Mouse (Mus musculus) stomach, postnatal 0 days (tissue): ENCODE results near the gene Ganab. TPM values are rescaled to one million over a fixed set of nuclear protein-coding genes. Genes with fewer than 3 reads are reported as not detected.
A peak's percentile ranks its signal among the peaks of the same experiment; 100 is the strongest.
"Not testable (repeated sequence)": the region's sequence is repeated elsewhere in the genome, so short reads cannot be mapped to it uniquely, and the experiment has no call there.

Experiments
- ATAC-seq: fragments of 200-750 bp; cut with Nextera tagmentation; 2 replicates; pipeline ENCODE4 v1.8.0; 2017; ENCODE audit not compliant: low FRiP score, low TSS enrichment
- DNase-seq: peaks from one replicate; pipeline ENCODE4 v3.0.0-alpha.2; 2016; ENCODE audit warnings: low spot score
- H3K27ac ChIP-seq: fragments of 300-500 bp; sonication (generic); replicated peaks from 2 replicates; pipeline ENCODE4 v1.5.1; 2014; ENCODE audit warnings: mild to moderate bottlenecking, control low read depth
- H3K27me3 ChIP-seq: fragments of 300-500 bp; sonication (generic); 2 replicates; pipeline ENCODE4 v1.6.1; 2014; ENCODE audit warnings: low read length; ENCODE audit not compliant: control insufficient read depth, insufficient read depth
- H3K36me3 ChIP-seq: fragments of 300-500 bp; sonication (generic); 2 replicates; pipeline ENCODE4 v1.6.1; 2014; ENCODE audit warnings: low read length, mixed read lengths; ENCODE audit not compliant: control insufficient read depth, insufficient read depth
- H3K4me1 ChIP-seq: fragments of 300-500 bp; sonication (generic); replicated peaks from 2 replicates; pipeline ENCODE4 v1.6.1; 2014; ENCODE audit warnings: antibody characterized with exemption; ENCODE audit not compliant: control insufficient read depth, insufficient read depth
- H3K4me2 ChIP-seq: fragments of 300-500 bp; sonication (generic); replicated peaks from 2 replicates; pipeline ENCODE4 v1.6.1; 2014; ENCODE audit warnings: low read depth, mild to moderate bottlenecking, control low read depth, moderate library complexity
- H3K4me3 ChIP-seq: fragments of 300-500 bp; sonication (generic); 2 replicates; pipeline ENCODE4 v1.5.1; 2014; ENCODE audit warnings: low read depth, low read length, control low read depth
- H3K9ac ChIP-seq: fragments of 300-500 bp; sonication (generic); 2 replicates; pipeline ENCODE4 v1.6.1; 2014; ENCODE audit warnings: mild to moderate bottlenecking, low read length, control low read depth, mixed read lengths
- H3K9me3 ChIP-seq: fragments of 300-500 bp; sonication (generic); 2 replicates; pipeline ENCODE4 v1.6.1; 2016; ENCODE audit warnings: low read length; ENCODE audit not compliant: control insufficient read depth
- CTCF ChIP-seq: IDR thresholded peaks from 2 replicates; pipeline ENCODE4 v1.5.1; 2016; ENCODE audit warnings: antibody characterized with exemption, low read depth, mild to moderate bottlenecking, moderate library complexity
- EP300 ChIP-seq: optimal IDR thresholded peaks from 2 replicates; pipeline ENCODE3; 2016; ENCODE audit warnings: antibody characterized with exemption
- WGBS: fragments of 180-500 bp; shearing (Covaris S2); extraction: QIAGEN DNeasy Blood & Tissue Kit; methylation state at CpG from one replicate; pipeline ENCODE4 v1.1.7; 2014; 5-methylcytosine and 5-hydroxymethylcytosine counted together
- polyA plus RNA-seq: library from polyadenylated mRNA; unstranded; fragments of >200 nt; fragmentation: Nextera tagmentation; extraction: Ambion mirVana; gene quantifications from 2 replicates; pipeline ENCODE4 v1.2.1, GENCODE M21; 2015

Ganab gene
- polyA plus RNA-seq, 1 experiment from 2014 or later: 32.3 TPM

GRCm38 (mm10) chr19:8857689-8858088, 40.2 kb upstream of the Ganab start:
- H3K9me3 ChIP-seq: no peaks in the 10 kb centered on the region
- H3K9ac ChIP-seq: no peak overlapping the region
- 34% methylated on average over 4 of the region's 4 CpGs for WGBS
- ATAC-seq: 0 out of 2 replicates have a peak, but pooled peaks have one; percentile 65
- no peak overlapping the region for H3K27ac ChIP-seq
- no peak overlapping the region for H3K4me2 ChIP-seq
- TF ChIP-seq CTCF: peak; percentile 84
- TF ChIP-seq EP300: no peak
- no peak overlapping the region for H3K4me3 ChIP-seq
- no peaks in the 10 kb centered on the region for H3K27me3 ChIP-seq
- DNase-seq: peak; percentile 78
- H3K36me3 ChIP-seq: no peaks in the 10 kb centered on the region
- H3K4me1 ChIP-seq: no peaks in the 10 kb centered on the region

GRCm38 (mm10) chr19:8859018-8859417, 38.9 kb upstream of the Ganab start:
- H3K4me3 ChIP-seq: no peak overlapping the region
- 13% methylated on average over 1 of the region's 1 CpGs for WGBS
- H3K9ac ChIP-seq: no peak overlapping the region
- H3K36me3 ChIP-seq: no peaks in the 10 kb centered on the region
- H3K4me2 ChIP-seq: no peak overlapping the region
- H3K9me3 ChIP-seq: no peaks in the 10 kb centered on the region
- H3K27me3 ChIP-seq: no peaks in the 10 kb centered on the region
- no peak overlapping the region for H3K27ac ChIP-seq
- H3K4me1 ChIP-seq: no peaks in the 10 kb centered on the region
- no peak for DNase-seq
- ATAC-seq: no peak
- TF ChIP-seq CTCF (peak; percentile 70), EP300 (no peak)

DNA sequence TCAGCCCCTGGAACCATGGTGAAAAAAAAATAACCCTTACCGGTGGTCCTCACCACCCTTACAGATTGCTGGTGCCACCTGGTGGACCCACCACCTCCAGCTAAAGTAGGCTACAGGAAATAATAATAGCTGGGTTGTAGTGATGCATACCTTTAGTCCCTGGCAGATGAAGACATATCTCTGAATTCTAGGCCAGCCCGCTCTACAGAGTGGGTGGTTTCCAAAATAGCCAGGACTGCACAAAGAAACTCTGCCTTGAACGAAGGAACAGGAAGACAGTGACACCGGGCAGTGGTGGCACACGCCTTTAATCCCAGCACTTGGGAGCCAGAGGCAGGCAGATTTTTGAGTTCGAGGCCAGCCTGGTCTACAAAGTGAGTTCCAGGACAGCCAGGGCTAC, 33.6 kb upstream of the Ganab start:
- 78% methylated on average over 6 of the region's 6 CpGs for WGBS
- Histone ChIP-seq H3K4me2 (no peak overlapping the region), H3K9ac (no peak overlapping the region), H3K9me3 (no peaks in the 10 kb centered on the region), H3K27ac (no peak overlapping the region), H3K4me3 (no peak overlapping the region), H3K27me3 (no peaks in the 10 kb centered on the region), H3K4me1 (no peaks in the 10 kb centered on the region), H3K36me3 (no peaks in the 10 kb centered on the region)
- DNase-seq (no peak), ATAC-seq (no peak)
- TF ChIP-seq CTCF: peak; percentile 8; the same call in 1 of the 2 replicates
- TF ChIP-seq EP300: no peak

- not testable (repeated sequence) for ATAC-seq, H3K4me3 ChIP-seq, H3K27me3 ChIP-seq, H3K27ac ChIP-seq, H3K9me3 ChIP-seq, H3K9ac ChIP-seq, DNase-seq, H3K4me1 ChIP-seq
- Histone ChIP-seq H3K36me3 (peaks cover 18% of the 10 kb centered on the region), H3K4me2 (peak overlapping the region; percentile 93; the same call in 1 of the 2 replicates)
- WGBS: 75% methylated on average over 1 of the region's 3 CpGs
Measured at GRCm38 (mm10) chr19:8870381-8870780, 27.5 kb upstream of the Ganab start.

DNA sequence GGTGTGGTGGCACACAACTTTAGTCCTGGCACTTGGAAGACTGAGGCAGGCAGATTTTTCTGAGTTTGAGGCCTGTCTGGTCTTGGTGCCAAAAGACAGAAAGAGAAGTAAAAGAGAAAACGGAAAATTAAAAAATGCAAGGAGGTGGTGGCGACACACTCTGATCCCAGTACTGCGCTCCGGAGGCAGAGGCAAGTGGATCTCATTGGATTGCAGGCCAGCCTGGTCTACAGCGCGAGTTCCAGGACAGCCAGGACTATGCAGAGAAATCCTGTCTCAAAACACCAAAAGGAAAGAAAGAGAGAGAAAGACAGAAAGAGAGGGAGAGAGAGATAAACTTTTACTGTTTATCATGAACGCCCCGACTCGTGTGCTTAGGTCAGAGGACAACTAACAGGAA, 27.0 kb upstream of the Ganab start:
- TF ChIP-seq EP300 (no peak), CTCF (no peak)
- peak overlapping the region; percentile 93 for H3K4me2 ChIP-seq
- H3K4me1 ChIP-seq: 0 out of 2 replicates have a peak, but pooled peaks cover 6% of the 10 kb centered on the region
- 37% methylated on average over 9 of the region's 9 CpGs for WGBS
- ATAC-seq (no peak), DNase-seq (no peak)
- peak overlapping the region; percentile 98 for H3K4me3 ChIP-seq
- H3K27ac ChIP-seq: peak overlapping the region; percentile 77
- peaks cover 23% of the 10 kb centered on the region for H3K36me3 ChIP-seq
- no peaks in the 10 kb centered on the region for H3K27me3 ChIP-seq
- no peaks in the 10 kb centered on the region for H3K9me3 ChIP-seq
- H3K9ac ChIP-seq: peak overlapping the region; percentile 57; the same call in 1 of the 2 replicates

DNA sequence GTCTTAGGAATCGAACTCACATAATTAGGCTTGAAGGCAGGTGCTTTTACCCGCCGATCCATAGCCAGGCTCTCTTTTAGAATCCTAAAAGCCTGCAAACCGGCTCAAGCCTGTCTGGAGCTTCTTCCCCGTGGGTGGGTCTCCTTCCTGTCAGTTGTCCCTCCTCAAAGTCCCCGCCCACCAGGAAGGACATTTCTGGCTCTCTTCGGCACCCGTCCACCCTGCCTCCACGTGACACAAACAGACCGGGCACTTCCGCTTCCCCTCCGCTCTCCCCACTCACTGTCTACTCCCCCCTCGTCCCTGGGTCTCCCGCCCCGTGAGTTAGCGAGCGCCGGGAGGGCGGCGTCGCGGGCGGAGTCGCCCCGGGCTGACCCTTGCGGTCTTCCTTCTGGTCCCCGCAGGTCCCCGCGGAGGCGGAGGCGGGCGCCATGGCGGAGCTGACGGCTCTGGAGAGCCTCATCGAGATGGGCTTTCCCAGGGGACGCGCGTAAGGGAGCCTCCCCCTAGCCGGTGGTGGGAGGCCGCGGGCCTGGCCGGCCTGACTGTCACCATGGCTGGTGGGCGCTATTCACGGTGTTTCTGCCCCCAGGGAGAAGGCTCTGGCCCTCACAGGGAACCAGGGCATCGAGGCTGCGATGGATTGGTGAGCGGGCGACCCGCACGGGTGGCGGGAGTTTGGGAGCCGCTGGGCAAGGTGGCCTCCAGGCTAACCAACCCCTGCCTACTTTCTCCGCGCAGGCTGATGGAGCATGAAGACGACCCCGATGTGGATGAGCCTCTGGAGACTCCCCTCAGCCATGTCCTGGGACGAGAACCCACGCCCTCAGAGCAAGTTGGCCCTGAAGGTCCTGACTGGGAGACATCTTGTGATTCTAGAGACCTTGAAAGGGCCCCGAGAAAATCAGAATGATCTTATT, 26.3 kb upstream of the Ganab start, which contains the start of gene Ubxn1:
Gene Ubxn1 (plus strand): TSS at position 230 of the 920 bp plus-strand sequence.
- H3K4me1 ChIP-seq: 0 out of 2 replicates have a peak, but pooled peaks cover 6% of the 10 kb centered on the region
- H3K27me3 ChIP-seq: no peaks in the 10 kb centered on the region
- under 1% methylated on average over 56 of the region's 59 CpGs for WGBS
- peak within 1 kb of the TSS; percentile 96 for H3K27ac ChIP-seq
- ATAC-seq: peak; percentile 93
- H3K9me3 ChIP-seq: no peaks in the 10 kb centered on the region
- H3K4me2 ChIP-seq: peak within 1 kb of the TSS; percentile 93
- peak within 1 kb of the TSS; percentile 96 for H3K9ac ChIP-seq
- peak within 1 kb of the TSS; percentile 98 for H3K4me3 ChIP-seq
- H3K36me3 ChIP-seq: peaks cover 23% of the 10 kb centered on the region
- DNase-seq: peak; percentile 97
- TF ChIP-seq CTCF (no peak), EP300 (peak; percentile 83)
